Mouse (Mus musculus): ENCODE measurements at regions not wholly inside any gene's neighbourhood (a gene's known extent, or its start where the extent isn't known, plus 50 kb on each side); places are given as distances from the start of the nearest gene placed in this dataset.

DNA sequence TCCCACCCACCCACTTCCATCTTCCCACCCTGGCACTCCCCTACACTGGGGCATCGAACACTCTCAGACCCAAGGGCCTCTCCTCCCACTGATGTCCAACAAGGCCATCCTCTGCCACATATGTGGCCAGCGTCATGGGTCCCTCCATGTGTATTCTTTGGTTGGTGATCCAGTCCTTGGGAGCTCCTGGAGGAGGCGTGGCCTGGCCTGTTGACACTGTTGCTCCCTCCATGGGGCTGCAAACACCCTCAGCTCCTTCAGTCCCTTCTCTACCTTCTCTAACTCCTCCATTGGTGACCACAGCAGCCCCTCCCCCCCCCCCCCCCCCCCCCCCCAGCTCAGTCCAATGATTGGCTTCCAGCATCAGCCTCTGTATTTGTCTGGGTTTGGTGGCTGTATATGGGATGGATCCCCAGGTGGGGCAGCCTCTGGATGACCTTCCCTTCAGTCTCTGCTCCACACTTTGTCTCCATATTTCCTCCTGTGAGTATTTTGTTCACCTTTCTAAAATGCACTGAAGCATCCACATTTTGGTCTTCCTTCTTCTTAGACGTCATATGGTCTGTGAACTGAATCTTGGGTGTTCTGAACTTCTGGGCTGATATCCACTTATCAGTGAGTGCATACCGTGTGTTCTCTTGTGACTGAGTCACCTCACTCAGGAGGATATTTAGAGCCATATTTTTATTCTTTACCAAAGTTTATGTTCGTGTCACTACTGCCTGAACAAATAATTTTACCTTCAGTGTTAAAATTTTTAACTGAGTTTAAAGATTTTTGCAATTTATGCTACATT is 82.1 kb upstream of the Tnp1 start:
- TF ChIP-seq USF1 (IDR thresholded peaks at IDR 0.05; ENCODE audit: low read depth, low read length) (no peak), ZC3H11A (IDR thresholded peaks at IDR 0.05; ENCODE audit: low read depth, low read length) (no peak), CTCF (IDR thresholded peaks at IDR 0.05 in 2 of 3, conservative IDR thresholded peaks at IDR 0.05 in 1 of 3; ENCODE audit: control insufficient read depth in 1 of 3, insufficient read depth in 1 of 3, low read depth in 2 of 3, low read length in 3 of 3, poor library complexity in 1 of 3, severe bottlenecking in 1 of 3) (no peak), ZMIZ1 (IDR thresholded peaks at IDR 0.05; ENCODE audit: low read depth, low read length) (no peak), ETS1 (IDR thresholded peaks at IDR 0.05; ENCODE audit: low read depth, low read length) (no peak), CHD2 (IDR thresholded peaks at IDR 0.05; ENCODE audit: low read length) (no peak)
- no peaks in the 10 kb centered on the region for H3K9me3 ChIP-seq (replicated peaks; ENCODE audit: insufficient read depth, low read length)
- no peaks in the 10 kb centered on the region for H3K36me3 ChIP-seq (ENCODE audit: control insufficient read depth in 1 of 2, insufficient read depth in 2 of 2, low read length in 2 of 2)
- no peaks in the 10 kb centered on the region for H3K27me3 ChIP-seq (ENCODE audit: control insufficient read depth in 1 of 2, insufficient read depth in 2 of 2, low read length in 2 of 2)
- H3K9ac ChIP-seq (ENCODE audit: control insufficient read depth, low read depth, low read length, poor library complexity, severe bottlenecking), result no peak overlapping the region
- H3K4me1 ChIP-seq (ENCODE audit: control insufficient read depth in 1 of 2, insufficient read depth in 2 of 2, low read length in 2 of 2), result no peaks in the 10 kb centered on the region
- DNase-seq (ENCODE audit: low read depth, low spot score), result no peak
- H3K27ac ChIP-seq (ENCODE audit: control insufficient read depth, low read depth, low read length), result no peak overlapping the region
- no peak overlapping the region for H3K4me3 ChIP-seq (ENCODE audit: control insufficient read depth in 1 of 2, insufficient read depth in 1 of 2, low read depth in 2 of 2, low read length in 2 of 2)
- H3K79me2 ChIP-seq (ENCODE audit: control insufficient read depth, insufficient read depth, low read length, poor library complexity), result no peaks in the 10 kb centered on the region

DNA sequence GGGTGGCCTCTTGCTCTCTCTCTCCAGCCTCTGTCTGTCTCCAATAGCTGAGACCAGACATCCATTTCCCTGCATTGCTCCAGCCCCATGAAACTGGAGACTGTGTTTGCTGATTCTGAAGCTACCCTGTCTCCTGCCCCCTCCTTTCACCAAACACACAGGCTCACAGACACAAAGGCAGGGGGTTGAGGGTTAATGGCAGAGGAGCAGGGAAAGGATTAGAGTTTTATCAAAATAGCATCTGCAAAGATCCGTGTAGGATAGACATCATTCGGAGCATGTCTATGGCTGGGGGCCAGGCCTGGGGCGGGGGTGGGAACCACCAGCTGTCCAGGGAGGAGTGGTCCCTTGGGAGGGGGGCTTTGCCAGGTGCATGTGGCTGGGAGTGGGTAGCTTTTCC is 73.9 kb upstream of the Tnp1 start:
- H3K27me3 ChIP-seq (ENCODE audit: control insufficient read depth in 1 of 2, insufficient read depth in 2 of 2, low read length in 2 of 2), result no peaks in the 10 kb centered on the region
- H3K4me1 ChIP-seq (ENCODE audit: control insufficient read depth in 1 of 2, insufficient read depth in 2 of 2, low read length in 2 of 2), result no peaks in the 10 kb centered on the region
- no peak for TF ChIP-seq GATA1 (IDR thresholded peaks at IDR 0.05; ENCODE audit: low read depth, low read length)
- no peak for TF ChIP-seq MEF2A (IDR thresholded peaks at IDR 0.05; ENCODE audit: extremely low read depth, insufficient replicate concordance, low read depth, low read length, poor library complexity, severe bottlenecking)
- TF ChIP-seq RAD21 (IDR thresholded peaks at IDR 0.05; ENCODE audit: low read depth, low read length), result no peak
- TF ChIP-seq MAX (IDR thresholded peaks at IDR 0.05; ENCODE audit: low read length), result no peak
- TF ChIP-seq POLR2AphosphoS5 (IDR thresholded peaks at IDR 0.05; ENCODE audit: borderline replicate concordance, low read depth, low read length), result no peak
- no peak for TF ChIP-seq USF1 (IDR thresholded peaks at IDR 0.05; ENCODE audit: low read depth, low read length)
- TF ChIP-seq ZNF384 (IDR thresholded peaks at IDR 0.05; ENCODE audit: low read depth, low read length), result no peak
- TF ChIP-seq SMC3 (IDR thresholded peaks at IDR 0.05; ENCODE audit: low read depth, low read length), result no peak
- no peak for TF ChIP-seq ELF1 (IDR thresholded peaks at IDR 0.05; ENCODE audit: low read depth, low read length)
- TF ChIP-seq KAT2A (conservative IDR thresholded peaks at IDR 0.05; ENCODE audit: low read depth, low read length), result no peak
- no peak for TF ChIP-seq MYB (IDR thresholded peaks at IDR 0.05; ENCODE audit: low read depth, low read length)
- no peak for TF ChIP-seq MYC (IDR thresholded peaks at IDR 0.05; ENCODE audit: low read depth, low read length)
- no peak for TF ChIP-seq ZMIZ1 (IDR thresholded peaks at IDR 0.05; ENCODE audit: low read depth, low read length)
- no peak for TF ChIP-seq TAL1 (IDR thresholded peaks at IDR 0.05; ENCODE audit: low read length)
- no peak for TF ChIP-seq GABPA (IDR thresholded peaks at IDR 0.05; ENCODE audit: low read depth, low read length)
- no peak for TF ChIP-seq CHD2 (IDR thresholded peaks at IDR 0.05; ENCODE audit: low read length)
- TF ChIP-seq MXI1 (IDR thresholded peaks at IDR 0.05; ENCODE audit: low read depth, low read length), result no peak
- TF ChIP-seq RCOR1 (IDR thresholded peaks at IDR 0.05; ENCODE audit: low read depth, low read length), result no peak
- no peak overlapping the region for H3K27ac ChIP-seq (ENCODE audit: control insufficient read depth, low read depth, low read length)
- H3K36me3 ChIP-seq (ENCODE audit: control insufficient read depth in 1 of 2, insufficient read depth in 2 of 2, low read length in 2 of 2), result no peaks in the 10 kb centered on the region
- DNase-seq (ENCODE audit: low read depth, low spot score), result no peak
- no peaks in the 10 kb centered on the region for H3K79me2 ChIP-seq (ENCODE audit: control insufficient read depth, insufficient read depth, low read length, poor library complexity)
- no peak overlapping the region for H3K9ac ChIP-seq (ENCODE audit: control insufficient read depth, low read depth, low read length, poor library complexity, severe bottlenecking)
- no peak overlapping the region for H3K4me3 ChIP-seq (ENCODE audit: control insufficient read depth in 1 of 2, insufficient read depth in 1 of 2, low read depth in 2 of 2, low read length in 2 of 2)
- H3K9me3 ChIP-seq (replicated peaks; ENCODE audit: insufficient read depth, low read length), result no peaks in the 10 kb centered on the region
